ENCODE assay signal across 8 mouse cellular contexts in genomic region chr17:56034726-56035100, GRCm38 (mm10). TPM values are rescaled to one million over a fixed set of nuclear protein-coding genes. Genes with fewer than 3 reads are reported as not detected.
DNase-seq lines count a peak whose midpoint lies in the region; ATAC-seq and TF ChIP-seq lines count a peak whose summit lies in the region.

No protein-coding gene starts in this region.

- TF ChIP-seq CTCF in testis, adult 2 months (IDR thresholded peaks at IDR 0.05; ENCODE audit: control insufficient read depth, insufficient read depth, insufficient replicate concordance, low read depth, low read length) = no peak

- H3K9me3 ChIP-seq in limb, embryonic 13.5 days = no peaks in the 10 kb centered on the region
- H3K9me3 ChIP-seq in stomach, embryonic 16.5 days (replicated peaks; ENCODE audit: control insufficient read depth, low read length) = no peaks in the 10 kb centered on the region

- peaks cover 21% of the 10 kb centered on the region for H3K4me1 ChIP-seq in testis, adult 2 months (ENCODE audit: control insufficient read depth, insufficient read depth, low read length)
- peaks cover 31% of the 10 kb centered on the region for H3K4me1 ChIP-seq in limb, embryonic 13.5 days
- H3K4me1 ChIP-seq in stomach, embryonic 16.5 days (ENCODE audit: control insufficient read depth, insufficient read depth, low read length) = peaks cover 36% of the 10 kb centered on the region

- peaks cover 3% of the 10 kb centered on the region for H3K36me3 ChIP-seq in testis, adult 2 months (ENCODE audit: control insufficient read depth, insufficient read depth, low read length)
- H3K36me3 ChIP-seq in limb, embryonic 13.5 days = peaks cover 43% of the 10 kb centered on the region
- no peaks in the 10 kb centered on the region for H3K36me3 ChIP-seq in stomach, embryonic 16.5 days (ENCODE audit: control insufficient read depth, insufficient read depth, low read length)

- DNase-seq in heart, adult 11 months = peak; percentile 92
- DNase-seq in heart, postnatal 14 days = no peak
- no peak for DNase-seq in testis, postnatal 14 days (ENCODE audit: low spot score)
- no peak for DNase-seq in yolk sac, embryonic 10.5 days (ENCODE audit: low spot score)
- no peak for DNase-seq in gastrocnemius, postnatal 10 days

- H3K27ac ChIP-seq in testis, adult 2 months (ENCODE audit: control insufficient read depth, insufficient read depth, low read depth, low read length) = no peak overlapping the region
- H3K27ac ChIP-seq in limb, embryonic 13.5 days = no peak overlapping the region
- H3K27ac ChIP-seq in stomach, embryonic 16.5 days (ENCODE audit: low read length) = peak overlapping the region; percentile 34; the same call in 1 of the 2 replicates

- 82% methylated on average over 6 of the region's 6 CpGs for WGBS in limb, embryonic 13.5 days
- 78% methylated on average over 6 of the region's 6 CpGs for WGBS in stomach, embryonic 16.5 days

- TF ChIP-seq POLR2A in testis, adult 2 months (IDR thresholded peaks at IDR 0.05; ENCODE audit: control insufficient read depth, low read depth, low read length) = no peak

- peak overlapping the region; percentile 97 for H3K9ac ChIP-seq in limb, embryonic 13.5 days
- peak overlapping the region; percentile 95 for H3K9ac ChIP-seq in stomach, embryonic 16.5 days (ENCODE audit: low read length)

- H3K4me3 ChIP-seq in testis, adult 2 months (ENCODE audit: control insufficient read depth, low read depth, low read length) = peak overlapping the region; percentile 53
- peak overlapping the region; percentile 91 for H3K4me3 ChIP-seq in limb, embryonic 13.5 days
- peak overlapping the region; percentile 87 for H3K4me3 ChIP-seq in stomach, embryonic 16.5 days (replicated peaks; ENCODE audit: low read length)

- H3K27me3 ChIP-seq in testis, adult 2 months (ENCODE audit: control insufficient read depth, insufficient read depth, low read length) = no peaks in the 10 kb centered on the region
- no peaks in the 10 kb centered on the region for H3K27me3 ChIP-seq in limb, embryonic 13.5 days
- H3K27me3 ChIP-seq in stomach, embryonic 16.5 days (ENCODE audit: control insufficient read depth, insufficient read depth, low read length) = no peaks in the 10 kb centered on the region

- ATAC-seq in limb, embryonic 13.5 days (ENCODE audit: low FRiP score, low read depth) = no peak
- ATAC-seq in stomach, embryonic 16.5 days (ENCODE audit: insufficient read depth, low FRiP score) = no peak

- intact Hi-C loops in heart, postnatal 14 days (cut with DNase I) = no loop called here

- peak overlapping the region; percentile 72 for H3K4me2 ChIP-seq in limb, embryonic 13.5 days (replicated peaks)
- peak overlapping the region; percentile 68 for H3K4me2 ChIP-seq in stomach, embryonic 16.5 days (ENCODE audit: low read depth, low read length)

RNA-seq across cellular contexts. Expression of gene Sh3gl1, which starts 1.7 kb away (rescaled TPM):
- 10 to 100 TPM; 23.0 to 24.1 TPM for total RNA-seq in heart, postnatal 14 days (2021)
- 91.9 and 105 TPM in 2 replicates for polyA plus RNA-seq in testis, adult 2 months (2012; rRNA removed)
- 190 and 200 TPM in 2 replicates for polyA plus RNA-seq in limb, embryonic 13.5 days (2015; fragmentation: Nextera tagmentation; extraction: Ambion mirVana)
- 145 and 154 TPM in 2 replicates for polyA plus RNA-seq in stomach, embryonic 16.5 days (2015; fragmentation: Nextera tagmentation; extraction: Ambion mirVana)
- total RNA-seq in gastrocnemius, postnatal 10 days (2021) = 10 to 100 TPM; 25.7 to 35.0 TPM

RNA-seq across cellular contexts. Expression of gene Chaf1a, which starts 5.5 kb away (rescaled TPM):
- total RNA-seq in heart, postnatal 14 days (2021) = 1 to 10 TPM; 2.6 to 3.4 TPM
- polyA plus RNA-seq in testis, adult 2 months (2012; rRNA removed) = 70.3 and 71.8 TPM in 2 replicates
- polyA plus RNA-seq in limb, embryonic 13.5 days (2015; fragmentation: Nextera tagmentation; extraction: Ambion mirVana) = 27.4 and 29.0 TPM in 2 replicates
- 16.3 and 17.8 TPM in 2 replicates for polyA plus RNA-seq in stomach, embryonic 16.5 days (2015; fragmentation: Nextera tagmentation; extraction: Ambion mirVana)
- 1 to 10 TPM; 3.6 to 8.7 TPM for total RNA-seq in gastrocnemius, postnatal 10 days (2021)

RNA-seq across cellular contexts. Expression of gene Mpnd, which starts 29.2 kb away (rescaled TPM):
- 10 to 100 TPM; 44.1 to 49.9 TPM for total RNA-seq in heart, postnatal 14 days (2021)
- polyA plus RNA-seq in testis, adult 2 months (2012; rRNA removed) = 12.7 and 13.1 TPM in 2 replicates
- polyA plus RNA-seq in limb, embryonic 13.5 days (2015; fragmentation: Nextera tagmentation; extraction: Ambion mirVana) = 108 and 109 TPM in 2 replicates
- 52.0 and 60.7 TPM in 2 replicates for polyA plus RNA-seq in stomach, embryonic 16.5 days (2015; fragmentation: Nextera tagmentation; extraction: Ambion mirVana)
- total RNA-seq in gastrocnemius, postnatal 10 days (2021) = 10 to 100 TPM; 31.6 to 36.9 TPM

RNA-seq across cellular contexts. Expression of gene Stap2, which starts 29.3 kb away (rescaled TPM):
- total RNA-seq in heart, postnatal 14 days (2021) = 10 to 100 TPM; 15.9 to 17.9 TPM
- 18.4 and 19.1 TPM in 2 replicates for polyA plus RNA-seq in testis, adult 2 months (2012; rRNA removed)
- 8.1 and 9.2 TPM in 2 replicates for polyA plus RNA-seq in limb, embryonic 13.5 days (2015; fragmentation: Nextera tagmentation; extraction: Ambion mirVana)
- polyA plus RNA-seq in stomach, embryonic 16.5 days (2015; fragmentation: Nextera tagmentation; extraction: Ambion mirVana) = 41.2 and 53.7 TPM in 2 replicates
- total RNA-seq in gastrocnemius, postnatal 10 days (2021) = 1 to 10 TPM; 4.7 to 8.1 TPM

RNA-seq across cellular contexts. Expression of gene Ubxn6, which starts 40.1 kb away (rescaled TPM):
- 10 to 100 TPM; 46.9 to 50.5 TPM for total RNA-seq in heart, postnatal 14 days (2021)
- polyA plus RNA-seq in testis, adult 2 months (2012; rRNA removed) = 646 and 694 TPM in 2 replicates
- polyA plus RNA-seq in limb, embryonic 13.5 days (2015; fragmentation: Nextera tagmentation; extraction: Ambion mirVana) = 45.3 and 49.4 TPM in 2 replicates
- polyA plus RNA-seq in stomach, embryonic 16.5 days (2015; fragmentation: Nextera tagmentation; extraction: Ambion mirVana) = 39.4 and 42.1 TPM in 2 replicates
- total RNA-seq in gastrocnemius, postnatal 10 days (2021) = 10 to 100 TPM; 37.8 to 39.0 TPM
